Mouse (Mus musculus): ENCODE measurements around the gene Zfand3. TPM values are rescaled to one million over a fixed set of nuclear protein-coding genes. Genes with fewer than 3 reads are reported as not detected.

Zfand3 gene
- total RNA-seq, 2 experiments from 2014 or later: 138 to 143 TPM

GRCm38 (mm10) chr17:30230428-30230827 is 225.9 kb downstream of the Zfand3 start:
- no peak for DNase-seq

GRCm38 (mm10) chr17:30231483-30231882 is 226.9 kb downstream of the Zfand3 start:
- DNase-seq: no peak

GRCm38 (mm10) chr17:30232698-30233097 is 228.2 kb downstream of the Zfand3 start:
- DNase-seq: no peak

DNA sequence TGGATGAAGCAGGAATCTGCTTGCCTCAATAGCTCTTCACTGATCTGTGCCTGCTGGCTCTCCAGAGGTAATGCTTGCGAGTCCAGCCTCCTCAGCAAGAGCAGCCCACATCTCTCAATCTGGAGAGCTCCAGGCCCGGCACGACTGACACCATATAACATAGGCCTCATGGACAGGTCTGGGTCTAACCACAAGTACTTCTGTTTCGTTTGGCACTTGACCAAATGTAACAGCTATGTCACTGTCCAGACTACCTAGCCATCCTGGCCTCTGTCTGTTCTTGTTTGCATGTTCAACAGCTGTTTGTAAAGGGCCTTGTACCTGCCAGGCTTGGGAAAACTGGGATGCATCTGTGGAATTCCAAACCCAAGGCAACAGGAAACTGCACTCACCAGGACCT is 230.8 kb downstream of the Zfand3 start:
- DNase-seq: no peak

GRCm38 (mm10) chr17:30236611-30237010 is 232.1 kb downstream of the Zfand3 start:
- no peak for DNase-seq

- DNase-seq: no peak
Measured at GRCm38 (mm10) chr17:30237600-30237999, 233.1 kb downstream of the Zfand3 start.

- no peak for DNase-seq
Measured at GRCm38 (mm10) chr17:30239458-30239857, 234.9 kb downstream of the Zfand3 start.

GRCm38 (mm10) chr17:30240659-30241058 is 236.1 kb downstream of the Zfand3 start:
- peak; percentile 84 for DNase-seq

GRCm38 (mm10) chr17:30241061-30241460 is 236.5 kb downstream of the Zfand3 start:
- DNase-seq: no peak

DNA sequence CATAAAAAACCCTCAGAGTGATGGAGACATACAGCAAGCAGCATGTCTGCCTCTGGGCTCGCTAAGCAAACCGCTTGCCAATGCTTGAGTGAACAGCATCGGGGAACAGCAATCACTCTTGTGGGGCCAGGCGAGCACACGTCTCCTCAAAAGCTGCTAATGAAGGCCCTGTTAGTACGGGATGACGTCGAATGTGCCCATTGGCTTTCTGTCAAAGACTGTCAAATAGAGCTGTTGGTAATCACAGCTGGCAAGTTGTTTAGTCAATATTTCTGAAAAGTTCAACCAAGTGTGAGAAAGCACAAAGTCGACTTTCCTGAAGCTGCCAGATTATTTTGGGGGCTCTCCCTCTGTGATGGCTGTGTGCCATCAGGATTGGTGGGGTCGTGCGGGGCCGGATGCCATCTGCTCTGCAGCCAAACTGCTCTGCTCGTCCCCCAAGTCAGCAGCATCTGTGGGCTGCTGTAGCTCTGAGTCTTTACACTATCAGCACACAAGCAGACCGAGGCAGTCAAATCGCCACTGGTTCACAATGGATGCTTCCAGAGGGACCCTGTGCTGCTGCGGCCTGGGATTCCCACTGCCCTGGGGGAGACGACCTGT is 237.3 kb downstream of the Zfand3 start:
- DNase-seq: no peak

- DNase-seq: no peak
Measured at GRCm38 (mm10) chr17:30242647-30243046, 238.1 kb downstream of the Zfand3 start.

GRCm38 (mm10) chr17:30243540-30243939 is 239.0 kb downstream of the Zfand3 start:
- no peak for DNase-seq

GRCm38 (mm10) chr17:30244651-30245307 is 240.2 kb downstream of the Zfand3 start:
- no peak for DNase-seq

GRCm38 (mm10) chr17:30245308-30245706 is 240.8 kb downstream of the Zfand3 start:
- DNase-seq: no peak

DNA sequence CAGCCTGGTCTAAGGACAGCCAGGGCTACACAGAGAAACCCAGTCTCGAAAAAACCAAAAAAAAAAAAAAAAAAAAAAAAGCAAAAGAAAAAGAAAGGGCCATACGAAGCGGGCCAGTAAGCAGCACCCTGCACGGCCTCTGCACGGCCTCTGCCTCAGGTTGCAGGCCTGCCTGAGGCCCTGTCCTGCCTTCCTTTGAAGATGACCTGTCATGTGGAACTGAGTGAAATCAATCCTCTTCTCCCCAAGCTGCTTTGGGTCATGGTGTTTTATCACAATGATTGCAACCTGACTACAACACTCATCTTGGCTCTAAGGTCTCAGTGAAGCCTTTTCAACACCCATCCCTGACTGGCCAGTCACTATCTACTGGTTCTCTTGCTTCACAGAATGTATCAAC is 248.5 kb downstream of the Zfand3 start:
- DNase-seq: no peak

- DNase-seq: no peak
Measured at GRCm38 (mm10) chr17:30253924-30254323, 249.4 kb downstream of the Zfand3 start.

DNA sequence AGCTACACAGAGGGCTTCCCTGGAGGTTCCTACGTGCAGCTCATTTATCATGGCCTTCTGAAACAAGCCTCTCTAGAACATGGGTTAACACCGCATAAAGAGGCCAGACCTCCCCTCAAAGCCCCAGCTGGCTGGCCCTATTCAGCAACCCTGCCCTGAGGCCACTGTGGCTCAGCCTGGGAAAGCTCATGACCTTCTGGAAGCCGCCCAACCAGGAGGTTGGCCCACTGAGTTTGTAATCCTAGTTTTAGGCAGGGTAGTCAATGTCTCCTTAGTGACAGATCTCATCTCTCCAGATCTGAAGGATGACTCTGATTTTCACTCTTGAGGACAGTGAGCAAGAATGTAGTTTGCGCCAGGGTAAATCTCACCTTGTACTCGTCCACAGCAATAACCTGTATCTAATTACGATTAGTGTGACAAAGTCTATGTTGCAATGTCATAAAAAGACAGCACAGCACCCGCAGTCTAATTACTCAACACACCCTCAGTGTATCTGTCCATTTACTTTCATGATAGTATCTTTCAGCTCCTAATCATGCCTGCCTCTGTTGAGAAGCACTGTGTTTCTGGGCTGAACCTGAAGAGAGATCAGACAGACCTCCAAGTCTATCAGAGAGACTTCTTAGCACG is 251.5 kb downstream of the Zfand3 start:
- no peak for DNase-seq

DNA sequence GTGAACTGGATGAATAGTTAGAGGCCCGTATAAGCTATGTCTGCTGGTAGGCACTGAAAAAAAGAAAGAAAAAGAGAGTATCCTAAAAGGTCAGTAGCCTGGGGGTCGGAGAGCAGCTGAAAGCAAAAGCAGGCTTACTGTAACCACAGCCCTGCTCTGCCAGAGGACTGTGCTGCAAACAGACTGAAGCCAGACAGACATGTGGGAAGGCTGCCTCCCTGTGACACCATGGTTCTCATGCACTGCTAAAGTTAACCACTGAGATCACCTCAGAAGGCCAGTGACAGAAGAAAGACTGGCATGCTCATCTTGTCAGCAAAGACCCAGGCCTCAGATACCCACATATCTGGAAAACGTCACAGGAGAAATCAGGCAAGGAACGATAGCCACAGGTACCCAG is 253.9 kb downstream of the Zfand3 start:
- DNase-seq: no peak

GRCm38 (mm10) chr17:30259938-30260337 is 255.4 kb downstream of the Zfand3 start:
- no peak for DNase-seq

Measured in gastrocnemius, postnatal 25 days (tissue).